Comparison of ENCODE assay signal across 8 mouse cellular contexts in the genomic region with DNA sequence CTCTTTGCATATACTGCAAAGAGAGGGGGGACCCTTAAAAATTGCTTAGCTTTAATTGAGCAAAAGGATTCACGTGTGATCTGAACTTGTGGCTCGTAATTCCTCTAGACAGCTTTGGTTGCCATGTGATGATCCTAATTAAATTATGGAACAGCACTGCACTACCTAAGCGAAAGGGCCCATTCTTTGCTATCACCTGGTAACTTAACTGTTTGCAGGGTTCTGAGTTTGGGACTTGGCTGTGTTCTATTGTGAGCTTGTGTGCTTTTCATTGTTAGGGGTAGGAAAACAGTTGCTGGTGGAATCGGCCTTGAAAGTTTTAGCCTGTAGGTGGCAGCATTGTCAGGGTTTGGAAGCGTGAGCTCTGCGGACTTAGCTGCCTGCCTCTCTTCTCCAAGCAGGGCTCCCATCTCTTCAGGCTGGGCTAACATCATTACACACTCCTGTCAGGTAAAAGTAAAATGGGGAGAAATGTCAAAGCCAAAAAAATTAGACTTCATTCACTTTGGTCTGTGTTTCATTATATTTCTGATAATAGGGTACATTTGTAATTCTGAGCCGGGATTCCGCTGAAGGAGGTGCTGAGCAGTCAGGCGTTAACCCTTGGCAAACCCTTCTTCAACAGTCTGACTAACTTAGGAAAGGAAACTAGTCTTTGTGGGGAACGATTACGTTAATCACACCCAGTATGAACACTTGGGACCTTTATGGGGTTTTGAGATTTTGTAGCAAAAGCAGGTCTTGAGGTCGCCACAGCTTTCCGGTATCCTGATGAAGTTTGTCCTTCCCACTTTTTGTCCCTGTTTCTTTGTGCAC.
A peak's percentile ranks its signal among the peaks of the same experiment; 100 is the strongest.
DNase-seq lines count a peak whose midpoint lies in the region; ATAC-seq lines count a peak whose summit lies in the region.

No protein-coding gene starts in this region.

- no peak overlapping the region for H3K4me2 ChIP-seq in liver, embryonic 12.5 days

- H3K27me3 ChIP-seq in liver, embryonic 12.5 days (replicated peaks): no peaks in the 10 kb centered on the region
- peaks cover 14% of the 10 kb centered on the region; the same call in 1 of the 2 replicates for H3K27me3 ChIP-seq in limb, embryonic 10.5 days (ENCODE audit: low read depth, poor library complexity, severe bottlenecking)

- peak; percentile 53 for DNase-seq in liver
- DNase-seq in embryo, embryonic 10.5 days (ENCODE audit: low spot score): peak; percentile 93
- DNase-seq in gastrocnemius, postnatal 36 days: peak; percentile 7 to 14
- peak; percentile 38 to 74 for DNase-seq in kidney, adult 8-10 months
- peak; percentile 85 for DNase-seq in limb, embryonic 10.5 days (ENCODE audit: low spot score)
- peak; percentile 80 for DNase-seq in neural tube, embryonic 10.5 days (ENCODE audit: extremely low spot score, low spot score)
- DNase-seq in thymus, postnatal 0 days (ENCODE audit: low spot score): peak; percentile 23

- no peak overlapping the region for H3K27ac ChIP-seq in liver, embryonic 12.5 days
- H3K27ac ChIP-seq in limb, embryonic 10.5 days: peak overlapping the region; percentile 32; the same call in 1 of the 2 replicates

- WGBS in liver, embryonic 12.5 days (ENCODE audit: insufficient replicate concordance): 48% methylated on average over 13 of the region's 13 CpGs
- 36% methylated on average over 13 of the region's 13 CpGs for whole genome bisulfite sequencing in limb, embryonic 10.5 days

- intact Hi-C loops in gastrocnemius, postnatal 36 days (cut with DNase I): no loop called here

- H3K9ac ChIP-seq in liver, embryonic 12.5 days: no peak overlapping the region

- no peaks in the 10 kb centered on the region for H3K36me3 ChIP-seq in liver, embryonic 12.5 days
- no peaks in the 10 kb centered on the region for H3K36me3 ChIP-seq in limb, embryonic 10.5 days

- no peak for ATAC-seq in liver, embryonic 12.5 days

- H3K4me3 ChIP-seq in liver, embryonic 12.5 days: no peak overlapping the region
- H3K4me3 ChIP-seq in limb, embryonic 10.5 days: no peak overlapping the region

- no peaks in the 10 kb centered on the region for H3K4me1 ChIP-seq in liver, embryonic 12.5 days
- 0 out of 2 replicates have a peak, but pooled peaks cover 11% of the 10 kb centered on the region for H3K4me1 ChIP-seq in limb, embryonic 10.5 days

- no peaks in the 10 kb centered on the region for H3K9me3 ChIP-seq in liver, embryonic 12.5 days (replicated peaks)
- no peaks in the 10 kb centered on the region for H3K9me3 ChIP-seq in limb, embryonic 10.5 days (replicated peaks)

Comparison
In these comparisons a context has a peak if more than half of its experiments do, and no peak if none do; other contexts are left out.
1. DNase-seq: peak in every context shown above with its lines; median percentile 93 in embryo, embryonic 10.5 days; 85 in limb, embryonic 10.5 days; 80 in neural tube, embryonic 10.5 days; 56 in kidney, adult 8-10 months; 53 in liver; 23 in thymus, postnatal 0 days; 10 in gastrocnemius, postnatal 36 days.